Mouse (Mus musculus) liver, embryonic 14.5 days (tissue): ENCODE results near the gene Defa28. TPM values are rescaled to one million over a fixed set of nuclear protein-coding genes. Genes with fewer than 3 reads are reported as not detected.
"Not testable (repeated sequence)": the region's sequence is repeated elsewhere in the genome, so short reads cannot be mapped to it uniquely, and the experiment has no call there.

Source experiments
- ATAC-seq: fragments of 200-750 bp; cut with Nextera tagmentation; 2 replicates; pipeline ENCODE4 v1.8.0; 2017; ENCODE audit warnings: moderate number of reproducible peaks, mild to moderate bottlenecking, moderate library complexity; ENCODE audit not compliant: insufficient read depth
- DNase-seq, 3 experiments: peaks; one replicate each; pipeline ENCODE4 v3.0.0-alpha.2; 2012 to 2013; ENCODE audit warnings: low read depth in 3 of 3, low spot score in 3 of 3
- H3K27ac ChIP-seq: fragments of 300-500 bp; sonication (generic); 2 replicates; pipeline ENCODE4 v1.5.1; 2014; ENCODE audit warnings: moderate library complexity, mild to moderate bottlenecking, control low read depth, inconsistent platforms
- H3K27me3 ChIP-seq: fragments of 300-500 bp; sonication (generic); 2 replicates; pipeline ENCODE4 v1.6.1; 2014; ENCODE audit warnings: mild to moderate bottlenecking, low read length, moderate library complexity; ENCODE audit not compliant: control insufficient read depth, insufficient read depth
- H3K36me3 ChIP-seq: fragments of 300-500 bp; sonication (generic); replicated peaks from 2 replicates; pipeline ENCODE4 v1.6.1; 2014; ENCODE audit warnings: low read depth; ENCODE audit not compliant: control insufficient read depth, insufficient read depth
- H3K4me1 ChIP-seq, 2 experiments: fragments of 200-500 bp in 1 of 2; fragments of 300-500 bp in 1 of 2; sonication (generic) in 1 of 2; replicated peaks; 2 replicates each; pipeline ENCODE4 v1.6.1; 2012 to 2014; ENCODE audit warnings: antibody characterized with exemption in 1 of 2, inconsistent platforms in 1 of 2, low read length in 1 of 2; ENCODE audit not compliant: control insufficient read depth in 2 of 2, insufficient read depth in 2 of 2
- H3K4me2 ChIP-seq: fragments of 300-500 bp; sonication (generic); 2 replicates; pipeline ENCODE4 v1.6.1; 2014; ENCODE audit warnings: low read depth, mild to moderate bottlenecking, control low read depth, moderate library complexity
- H3K4me3 ChIP-seq, 2 experiments: fragments of 200-500 bp in 1 of 2; fragments of 300-500 bp in 1 of 2; sonication (generic) in 1 of 2; 2 replicates each; pipeline ENCODE4 v1.5.1; 2012 to 2014; ENCODE audit warnings: low read depth in 2 of 2, low read length in 2 of 2, mild to moderate bottlenecking in 2 of 2, control low read depth in 1 of 2, inconsistent platforms in 1 of 2, moderate library complexity in 1 of 2; ENCODE audit not compliant: insufficient read depth in 1 of 2
- H3K9ac ChIP-seq: fragments of 300-500 bp; sonication (generic); replicated peaks from 2 replicates; pipeline ENCODE4 v1.6.1; 2014; ENCODE audit warnings: mild to moderate bottlenecking, control low read depth, moderate library complexity
- H3K9me3 ChIP-seq: fragments of 300-500 bp; sonication (generic); 2 replicates; pipeline ENCODE4 v1.6.1; 2016; ENCODE audit warnings: low read length, mixed read lengths; ENCODE audit not compliant: control insufficient read depth
- WGBS: fragments of 180-500 bp; shearing (Covaris S2); extraction: QIAGEN DNeasy Blood & Tissue Kit; methylation state at CpG from one replicate; pipeline ENCODE4 v1.1.7; 2014; ENCODE audit not compliant: insufficient replicate concordance; 5-methylcytosine and 5-hydroxymethylcytosine counted together
- polyA plus RNA-seq, 2 experiments: library from polyadenylated mRNA; depleted of rRNA in 1 of 2; stranded (reverse) in 1 of 2; unstranded in 1 of 2; fragments of >200 nt; fragmentation: Nextera tagmentation in 1 of 2; extraction: Ambion mirVana in 1 of 2; gene quantifications; 2 replicates each; pipeline versions ENCODE4 v1.2.1 to v1.2.3; 2012 to 2014

Gene Defa28
- polyA plus RNA-seq (2012; rRNA removed) (not detected in 2 replicates), polyA plus RNA-seq (2014; fragmentation: Nextera tagmentation; extraction: Ambion mirVana) (not detected in 2 replicates)

- H3K9ac ChIP-seq, ATAC-seq, H3K4me3 ChIP-seq, H3K27ac ChIP-seq, H3K27me3 ChIP-seq, H3K9me3 ChIP-seq, H3K36me3 ChIP-seq, DNase-seq, H3K4me2 ChIP-seq, H3K4me1 ChIP-seq: not testable (repeated sequence)
- no CpG with 5 or more reads among the region's 1 CpGs for WGBS
Observed at GRCm38 (mm10) chr8:21582706-21583105, at the start of gene Defa28. Gene Defa28 (plus strand): TSS chr8:21583006.

- not testable (repeated sequence) for H3K27me3 ChIP-seq, DNase-seq, H3K36me3 ChIP-seq, ATAC-seq, H3K9ac ChIP-seq, H3K4me1 ChIP-seq, H3K27ac ChIP-seq, H3K9me3 ChIP-seq, H3K4me3 ChIP-seq, H3K4me2 ChIP-seq
- no CpG with 5 or more reads among the region's 1 CpGs for WGBS
Observed at GRCm38 (mm10) chr8:21565086-21565485, 17.7 kb upstream of the Defa28 start, which contains the start of gene Defa37. Gene Defa37 (plus strand): TSS chr8:21565386.

GRCm38 (mm10) chr8:21594408-21594807 lies 11.6 kb downstream of the Defa28 start, which contains the start of gene Gm7861:
Gene Gm7861 (minus strand): TSS chr8:21594508.
- not testable (repeated sequence) for H3K36me3 ChIP-seq, H3K4me2 ChIP-seq, H3K27ac ChIP-seq, H3K9me3 ChIP-seq, H3K9ac ChIP-seq, H3K4me1 ChIP-seq, ATAC-seq, H3K4me3 ChIP-seq, H3K27me3 ChIP-seq, DNase-seq
- no CpG with 5 or more reads among the region's 1 CpGs for WGBS

- ATAC-seq = not testable (repeated sequence)
Observed at GRCm38 (mm10) chr8:21617883-21618282, 35.1 kb downstream of the Defa28 start, which contains the start of gene Defa26. Gene Defa26 (plus strand): TSS chr8:21618183.

More at GRCm38 (mm10) chr8:21617883-21618282, 35.1 kb downstream of the Defa28 start, which contains the start of gene Defa26:
- H3K4me2 ChIP-seq, DNase-seq, H3K27me3 ChIP-seq, H3K4me1 ChIP-seq, H3K9ac ChIP-seq, H3K27ac ChIP-seq, H3K9me3 ChIP-seq, H3K36me3 ChIP-seq, H3K4me3 ChIP-seq: not testable (repeated sequence)
- WGBS = no CpG with 5 or more reads among the region's 1 CpGs

Other genes with a start within 250 kb of the Defa28 start
- not detected in 2 replicates for gene Defa2, start 204.5 kb upstream of the Defa28 start, polyA plus RNA-seq (2012; rRNA removed)
- not detected in 2 replicates for gene Defa2, start 204.5 kb upstream of the Defa28 start, polyA plus RNA-seq (2014; fragmentation: Nextera tagmentation; extraction: Ambion mirVana)
- gene Defa33, start 191.2 kb upstream of the Defa28 start, polyA plus RNA-seq (2012; rRNA removed) = not detected in 2 replicates
- not detected in 2 replicates for gene Defa33, start 191.2 kb upstream of the Defa28 start, polyA plus RNA-seq (2014; fragmentation: Nextera tagmentation; extraction: Ambion mirVana)
- gene Defa36, start 155.6 kb upstream of the Defa28 start, polyA plus RNA-seq (2012; rRNA removed) = not detected in 2 replicates
- not detected in 2 replicates for gene Defa36, start 155.6 kb upstream of the Defa28 start, polyA plus RNA-seq (2014; fragmentation: Nextera tagmentation; extraction: Ambion mirVana)
- not detected in 2 replicates for gene Gm7849, start 126.4 kb upstream of the Defa28 start, polyA plus RNA-seq (2012; rRNA removed)
- not detected in 2 replicates for gene Gm7849, start 126.4 kb upstream of the Defa28 start, polyA plus RNA-seq (2014; fragmentation: Nextera tagmentation; extraction: Ambion mirVana)
- gene Defa20, start 73.7 kb upstream of the Defa28 start, polyA plus RNA-seq (2012; rRNA removed) = not detected in 2 replicates
- gene Defa20, start 73.7 kb upstream of the Defa28 start, polyA plus RNA-seq (2014; fragmentation: Nextera tagmentation; extraction: Ambion mirVana) = not detected in 2 replicates
- gene Defa32, start 54.0 kb upstream of the Defa28 start, polyA plus RNA-seq (2012; rRNA removed) = not detected in 2 replicates
- not detected in 2 replicates for gene Defa32, start 54.0 kb upstream of the Defa28 start, polyA plus RNA-seq (2014; fragmentation: Nextera tagmentation; extraction: Ambion mirVana)
- not detected in 2 replicates for gene Defa37, start 17.6 kb upstream of the Defa28 start, polyA plus RNA-seq (2012; rRNA removed)
- gene Defa37, start 17.6 kb upstream of the Defa28 start, polyA plus RNA-seq (2014; fragmentation: Nextera tagmentation; extraction: Ambion mirVana) = not detected in 2 replicates
- not detected in 2 replicates for gene Gm7861, start 11.5 kb downstream of the Defa28 start, polyA plus RNA-seq (2012; rRNA removed)
- not detected in 2 replicates for gene Gm7861, start 11.5 kb downstream of the Defa28 start, polyA plus RNA-seq (2014; fragmentation: Nextera tagmentation; extraction: Ambion mirVana)
- gene Defa26, start 35.2 kb downstream of the Defa28 start, polyA plus RNA-seq (2012; rRNA removed) = not detected in 2 replicates
- gene Defa26, start 35.2 kb downstream of the Defa28 start, polyA plus RNA-seq (2014; fragmentation: Nextera tagmentation; extraction: Ambion mirVana) = not detected in 2 replicates
- gene Defa17, start 72.8 kb downstream of the Defa28 start, polyA plus RNA-seq (2012; rRNA removed) = not detected in 2 replicates
- not detected in 2 replicates for gene Defa17, start 72.8 kb downstream of the Defa28 start, polyA plus RNA-seq (2014; fragmentation: Nextera tagmentation; extraction: Ambion mirVana)
- not detected in 2 replicates for gene Defa34, start 82.8 kb downstream of the Defa28 start, polyA plus RNA-seq (2012; rRNA removed)
- gene Defa34, start 82.8 kb downstream of the Defa28 start, polyA plus RNA-seq (2014; fragmentation: Nextera tagmentation; extraction: Ambion mirVana) = not detected in 2 replicates
- not detected in 2 replicates for gene AY761184, start 120.6 kb downstream of the Defa28 start, polyA plus RNA-seq (2012; rRNA removed)
- gene AY761184, start 120.6 kb downstream of the Defa28 start, polyA plus RNA-seq (2014; fragmentation: Nextera tagmentation; extraction: Ambion mirVana) = not detected in 2 replicates
- not detected in 2 replicates for gene Defa24, start 151.5 kb downstream of the Defa28 start, polyA plus RNA-seq (2012; rRNA removed)
- gene Defa24, start 151.5 kb downstream of the Defa28 start, polyA plus RNA-seq (2014; fragmentation: Nextera tagmentation; extraction: Ambion mirVana) = not detected in 2 replicates
- not detected in 2 replicates for gene Defb50, start 240.5 kb downstream of the Defa28 start, polyA plus RNA-seq (2012; rRNA removed)
- not detected in 2 replicates for gene Defb50, start 240.5 kb downstream of the Defa28 start, polyA plus RNA-seq (2014; fragmentation: Nextera tagmentation; extraction: Ambion mirVana)